Mouse (Mus musculus): Measurements from ENCODE around the gene Ube2f.
A peak's percentile ranks its signal among the peaks of the same experiment; 100 is the strongest.

The Ube2f gene

GRCm38 (mm10) chr1:91249564-91250414 is at the start of gene Ube2f:
Gene Ube2f, plus strand, starts transcription at chr1:91250304.
- peak; percentile 94 for DNase-seq

- no peak for DNase-seq
Observed at GRCm38 (mm10) chr1:91201122-91201521, 49.0 kb upstream of the Ube2f start.

DNA sequence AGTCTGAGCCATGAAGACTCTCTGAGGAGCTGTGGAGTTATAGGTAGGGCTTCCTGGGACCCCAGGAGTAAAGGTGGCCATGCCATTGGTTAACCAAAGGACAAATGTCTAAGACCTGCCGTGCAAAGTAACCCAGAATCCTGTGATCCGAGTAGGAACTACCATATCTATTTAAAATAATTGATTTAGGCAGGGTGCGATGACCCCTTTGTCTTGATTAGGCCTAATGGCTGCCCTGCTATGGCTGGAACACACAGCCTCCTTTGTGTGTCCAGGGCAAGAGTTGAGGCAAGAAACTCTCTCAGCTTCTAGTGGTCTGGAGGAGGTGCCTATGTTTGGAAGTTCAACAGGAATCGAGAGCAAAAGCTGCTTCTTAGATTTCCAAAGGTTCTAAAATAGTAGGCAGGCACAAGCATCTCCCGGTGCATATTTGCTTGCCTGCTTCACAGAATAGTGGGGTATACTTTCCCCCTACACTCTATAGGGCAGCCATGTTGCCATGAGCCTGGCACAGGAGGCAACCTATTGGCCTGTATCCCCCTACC is 45.8 kb upstream of the Ube2f start:
- DNase-seq, result no peak

DNA sequence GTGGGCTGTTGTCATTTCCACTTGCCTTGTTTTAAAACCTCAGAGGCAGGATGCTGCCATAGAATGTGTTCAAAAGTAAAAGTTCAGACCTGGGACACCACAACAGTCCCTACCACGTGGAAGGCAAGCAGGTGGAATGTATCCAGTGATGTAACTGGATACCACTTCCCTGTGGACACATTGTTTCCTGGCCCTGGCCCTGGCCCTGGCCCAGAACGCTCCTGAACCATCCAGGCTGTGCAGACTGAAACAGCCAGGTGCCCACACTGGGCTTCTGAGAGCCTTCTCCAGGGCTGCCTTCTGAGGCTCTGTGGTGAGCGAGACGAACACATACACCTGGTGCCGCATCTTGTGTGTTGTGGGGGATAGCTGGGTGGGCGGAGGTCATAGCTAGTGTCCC is 44.5 kb upstream of the Ube2f start:
- no peak for DNase-seq

DNA sequence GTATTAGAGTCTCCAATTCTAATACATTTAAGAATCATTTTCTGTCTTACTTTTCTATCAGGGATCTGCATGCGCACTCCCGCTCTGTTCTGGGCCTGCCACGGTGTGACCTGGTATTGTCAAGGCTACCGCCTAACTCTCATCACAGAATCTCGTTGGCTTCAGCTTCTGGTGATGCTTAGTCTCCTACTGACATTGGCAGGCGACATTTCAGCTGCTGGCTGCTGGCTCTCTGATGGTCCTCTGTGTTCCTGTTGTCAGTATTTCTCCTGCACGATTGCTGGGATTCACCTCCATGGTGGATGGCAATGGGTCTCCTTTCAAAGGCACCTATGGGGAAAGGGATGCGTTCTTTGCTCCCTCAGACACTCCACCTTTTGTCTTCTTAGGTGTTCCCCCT is 43.8 kb upstream of the Ube2f start:
- peak; percentile 30 to 31 for DNase-seq

DNA sequence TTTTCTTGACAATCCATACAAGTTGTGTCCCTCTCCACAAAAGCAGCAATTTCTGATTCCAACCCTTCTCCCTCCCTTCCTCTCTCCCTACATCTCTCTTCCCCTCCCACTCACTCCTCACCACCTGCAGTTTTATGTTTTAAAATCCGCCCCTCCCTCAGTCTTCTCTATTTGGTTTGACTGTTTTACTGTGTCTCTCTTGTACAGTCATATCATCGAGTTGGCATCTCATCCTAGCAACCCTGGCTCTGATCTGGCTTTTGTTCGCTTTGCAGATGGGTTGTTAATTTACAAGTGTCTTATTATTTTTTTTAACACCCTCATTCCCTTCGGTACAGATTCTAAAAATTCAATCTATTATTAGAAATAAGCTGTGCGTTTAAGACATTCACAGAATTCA is 43.2 kb upstream of the Ube2f start:
- DNase-seq, result no peak

- DNase-seq, result peak; percentile 34 to 54
Observed at GRCm38 (mm10) chr1:91207334-91208074, 42.6 kb upstream of the Ube2f start.

DNA sequence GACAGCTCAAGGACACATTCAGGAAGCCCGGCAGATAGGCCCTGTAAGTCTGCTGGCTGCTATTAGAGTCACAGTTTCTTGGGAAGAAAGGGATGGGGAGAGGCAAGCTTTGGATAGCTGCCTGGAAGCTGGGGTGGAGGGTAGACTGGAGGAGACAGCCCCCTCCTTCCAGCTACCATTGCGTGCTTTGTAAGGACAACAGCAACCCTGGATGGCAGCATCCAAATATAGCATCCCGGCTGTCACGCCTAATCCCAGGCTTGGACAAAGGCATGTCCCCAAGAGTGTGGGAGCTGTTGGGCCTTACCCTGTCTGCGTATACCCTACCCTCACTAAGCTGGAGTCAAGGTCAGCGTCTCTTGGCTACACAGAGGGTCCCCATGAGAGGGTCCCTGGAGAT is 40.8 kb upstream of the Ube2f start:
- DNase-seq, result peak; percentile 42 to 56

DNA sequence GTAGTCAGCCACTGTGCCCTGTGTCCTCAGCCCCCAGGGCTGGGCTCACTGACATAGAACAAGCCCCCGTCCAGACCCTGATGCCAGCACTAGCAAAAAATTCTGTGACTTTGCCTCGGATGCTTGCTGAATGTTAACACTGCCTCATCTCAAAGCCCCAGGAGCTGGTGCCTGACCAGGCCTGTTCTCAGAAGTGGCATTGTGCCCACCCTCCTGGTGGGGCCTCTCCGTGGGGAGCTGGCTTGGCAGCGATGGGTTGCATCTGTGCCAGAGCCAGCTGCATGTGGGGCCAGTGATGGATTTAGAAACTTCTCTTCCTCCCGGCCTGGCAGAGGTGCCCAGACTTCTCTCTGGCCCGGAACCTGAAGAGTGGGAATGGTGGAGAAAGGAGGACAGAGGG is 40.3 kb upstream of the Ube2f start:
- DNase-seq, result peak; percentile 62 to 69

- peak; percentile 67 to 75 for DNase-seq
Observed at GRCm38 (mm10) chr1:91211099-91211498, 39.0 kb upstream of the Ube2f start.

GRCm38 (mm10) chr1:91211591-91212008 is 38.5 kb upstream of the Ube2f start:
- DNase-seq, result peak; percentile 27 to 35

DNA sequence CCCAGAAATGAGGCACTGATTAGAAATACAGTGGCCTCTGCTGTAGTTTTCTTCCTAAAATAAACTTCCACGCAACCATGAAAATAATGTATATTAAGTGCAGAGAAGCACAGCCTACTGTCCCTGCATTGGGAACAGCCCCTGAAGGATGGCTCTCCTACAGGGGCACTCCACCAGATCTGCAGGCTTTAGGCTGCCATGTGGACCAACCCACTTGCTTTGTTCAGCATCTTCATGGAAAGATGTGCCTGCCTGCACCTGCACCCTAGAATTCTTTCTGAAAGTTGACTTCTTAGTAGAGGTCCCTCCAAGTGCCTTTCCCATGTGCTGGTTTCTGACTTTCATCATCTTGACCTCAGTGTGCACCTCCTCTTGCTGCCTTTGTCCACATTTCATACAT is 34.8 kb upstream of the Ube2f start:
- DNase-seq, result no peak

GRCm38 (mm10) chr1:91215981-91216380 is 34.1 kb upstream of the Ube2f start:
- DNase-seq, result peak; percentile 31 to 35

DNA sequence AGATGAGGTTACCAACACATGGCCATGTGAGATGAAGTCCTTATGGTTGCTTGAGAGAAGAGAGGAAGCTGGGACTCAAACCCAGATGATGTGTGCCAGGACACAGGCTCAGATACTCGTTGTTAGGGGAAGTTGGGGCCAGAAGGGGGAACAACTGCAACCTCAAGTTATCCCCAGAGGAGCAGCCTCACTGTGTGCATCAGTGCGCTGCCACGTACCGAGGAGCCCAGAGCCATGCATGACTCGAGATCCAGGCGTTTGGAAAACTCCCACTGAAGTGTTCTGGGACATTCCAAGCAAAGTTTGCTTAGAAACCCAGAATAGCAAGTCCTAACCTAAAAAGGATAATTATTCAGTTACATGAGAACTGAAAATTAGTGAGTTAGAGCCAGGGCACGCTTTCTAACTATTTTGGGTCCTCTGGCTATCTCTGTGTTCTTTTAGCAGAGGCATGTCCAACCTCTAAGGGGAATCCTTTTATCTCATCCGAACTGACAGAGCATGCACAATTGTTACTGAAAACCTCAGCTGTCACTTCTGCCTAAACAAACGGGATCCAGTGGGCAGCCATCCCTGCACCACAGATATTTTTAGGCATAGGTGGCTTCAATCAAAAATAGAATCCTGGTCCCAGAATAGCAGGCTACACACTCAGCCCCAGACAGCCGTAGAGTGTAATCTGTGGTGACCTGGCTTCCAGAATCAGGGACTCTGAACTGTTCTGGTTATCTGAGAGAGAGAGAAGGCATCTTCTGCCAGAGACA is 33.4 kb upstream of the Ube2f start:
- peak in 1 of 2 experiments; percentile 24 for DNase-seq

- no peak for DNase-seq
Observed at GRCm38 (mm10) chr1:91219641-91220321, 30.3 kb upstream of the Ube2f start.

GRCm38 (mm10) chr1:91220322-91220672 is 29.8 kb upstream of the Ube2f start:
- DNase-seq, result no peak

- no peak for DNase-seq
Observed at GRCm38 (mm10) chr1:91226562-91226961, 23.5 kb upstream of the Ube2f start.

- DNase-seq, result no peak
Observed at GRCm38 (mm10) chr1:91227381-91228054, 22.6 kb upstream of the Ube2f start.

- no peak for DNase-seq
Observed at GRCm38 (mm10) chr1:91231142-91231541, 19.0 kb upstream of the Ube2f start.

DNA sequence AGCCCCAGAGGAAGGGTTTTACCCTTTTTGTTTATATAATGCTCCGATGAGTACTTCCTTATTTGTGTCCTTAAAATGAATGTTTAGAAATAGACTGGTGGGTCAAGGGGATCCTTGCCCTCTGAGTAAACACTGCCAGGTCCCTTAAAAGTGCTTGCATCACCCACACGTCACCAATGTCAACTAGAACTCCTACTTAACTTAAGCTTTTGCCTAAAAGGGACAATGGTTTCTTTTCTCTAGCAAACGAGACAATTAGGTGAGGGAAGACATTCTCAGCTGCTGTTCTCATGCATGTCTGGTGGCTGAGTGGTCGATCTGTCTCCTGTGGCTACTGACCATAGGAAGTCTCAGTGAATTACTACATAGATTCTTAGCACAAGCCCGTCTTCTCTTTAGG is 18.2 kb upstream of the Ube2f start:
- DNase-seq, result no peak

DNA sequence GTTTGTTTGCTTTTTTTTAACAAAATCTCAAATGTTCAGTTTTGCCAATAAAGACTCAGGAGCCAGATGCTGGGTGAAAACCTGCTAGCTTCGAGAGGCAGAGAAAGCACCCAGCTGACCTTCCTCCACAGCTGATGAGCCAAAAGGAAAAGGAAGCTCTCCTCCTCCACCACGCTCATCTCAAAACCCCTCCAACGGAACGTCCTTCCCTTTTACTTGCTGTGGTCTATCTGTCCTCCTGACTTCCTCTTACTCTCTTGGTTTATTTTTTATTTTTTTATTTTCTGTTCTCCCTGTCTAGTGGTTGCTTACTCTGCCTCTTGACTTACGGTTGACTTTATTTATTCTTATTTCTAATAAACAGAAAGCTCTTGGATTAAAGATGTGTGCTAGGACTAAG is 14.7 kb upstream of the Ube2f start:
- no peak for DNase-seq

DNA sequence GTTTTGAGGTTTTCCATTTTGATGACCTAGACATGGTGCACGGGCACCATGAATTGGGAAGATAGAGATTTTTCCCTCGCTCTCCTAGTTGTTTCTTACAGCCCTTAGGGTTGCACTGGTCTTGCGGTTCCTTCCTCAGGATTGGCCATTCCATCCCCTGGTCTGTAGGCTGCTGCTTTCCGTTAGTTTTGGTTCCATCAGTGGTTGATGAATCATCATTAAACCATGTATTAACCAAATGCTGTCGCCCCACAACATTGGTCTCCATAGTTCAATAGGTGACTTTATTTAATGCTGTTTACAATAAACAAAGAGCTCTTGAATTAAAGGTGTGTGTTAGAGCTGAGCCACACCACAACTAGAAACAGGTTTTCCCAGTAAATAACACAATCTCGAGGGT is 12.4 kb upstream of the Ube2f start:
- no peak for DNase-seq

All from cerebellum, postnatal 14 days (tissue).